Mouse (Mus musculus): Measurements from ENCODE around the gene Chrdl2. TPM values are rescaled to one million over a fixed set of nuclear protein-coding genes. Genes with fewer than 3 reads are reported as not detected.
"Not testable (repeated sequence)": the region's sequence is repeated elsewhere in the genome, so short reads cannot be mapped to it uniquely, and the experiment has no call there.

Gene Chrdl2
- total and polyA plus RNA-seq, 2 experiments from 2014 or later: 0.67 TPM; not detected in 1

GRCm38 (mm10) chr7:99965020-99965841 is 40.7 kb upstream of the Chrdl2 start:
- ATAC-seq: peak; percentile 86
- H3K9ac ChIP-seq: peak overlapping the region; percentile 57
- no peaks in the 10 kb centered on the region for H3K9me3 ChIP-seq (ENCODE audit: low read length)
- WGBS: 22% methylated on average over 9 of the region's 9 CpGs
- H3K4me3 ChIP-seq (ENCODE audit: low read depth, low read length): peak overlapping the region; percentile 18
- peak overlapping the region; percentile 49 for H3K4me2 ChIP-seq (ENCODE audit: low read depth)
- no peaks in the 10 kb centered on the region for H3K27me3 ChIP-seq (ENCODE audit: insufficient read depth, low read length)
- TF ChIP-seq CTCF (IDR thresholded peaks at IDR 0.05; ENCODE audit: low read depth): no peak
- peak; percentile 86 for DNase-seq
- peaks cover 45% of the 10 kb centered on the region for H3K4me1 ChIP-seq (ENCODE audit: insufficient read depth)
- no peaks in the 10 kb centered on the region for H3K36me3 ChIP-seq (ENCODE audit: insufficient read depth)
- H3K27ac ChIP-seq (ENCODE audit: low read depth, low read length): peak overlapping the region; percentile 97

GRCm38 (mm10) chr7:99966011-99966721 is 39.8 kb upstream of the Chrdl2 start:
- TF ChIP-seq CTCF (IDR thresholded peaks at IDR 0.05; ENCODE audit: low read depth): no peak
- 34% methylated on average over 9 of the region's 9 CpGs for WGBS
- H3K9ac ChIP-seq: peak overlapping the region; percentile 57
- H3K4me1 ChIP-seq (ENCODE audit: insufficient read depth): peaks cover 45% of the 10 kb centered on the region
- DNase-seq (peak; percentile 54), ATAC-seq (peak; percentile 44)
- no peaks in the 10 kb centered on the region for H3K27me3 ChIP-seq (ENCODE audit: insufficient read depth, low read length)
- no peaks in the 10 kb centered on the region for H3K9me3 ChIP-seq (ENCODE audit: low read length)
- H3K27ac ChIP-seq (ENCODE audit: low read depth, low read length): peak overlapping the region; percentile 97
- no peak overlapping the region for H3K4me2 ChIP-seq (ENCODE audit: low read depth)
- no peaks in the 10 kb centered on the region for H3K36me3 ChIP-seq (ENCODE audit: insufficient read depth)
- H3K4me3 ChIP-seq (ENCODE audit: low read depth, low read length): no peak overlapping the region

GRCm38 (mm10) chr7:99969151-99969550 is 36.8 kb upstream of the Chrdl2 start:
- no peaks in the 10 kb centered on the region for H3K36me3 ChIP-seq (ENCODE audit: insufficient read depth)
- 74% methylated on average over 4 of the region's 4 CpGs for WGBS
- no peaks in the 10 kb centered on the region for H3K9me3 ChIP-seq (ENCODE audit: low read length)
- H3K9ac ChIP-seq: no peak overlapping the region
- H3K4me2 ChIP-seq (ENCODE audit: low read depth): no peak overlapping the region
- H3K27ac ChIP-seq (ENCODE audit: low read depth, low read length): 0 out of 2 replicates have a peak overlapping the region, but pooled peaks have one; percentile 10
- no peak for TF ChIP-seq CTCF (IDR thresholded peaks at IDR 0.05; ENCODE audit: low read depth)
- ATAC-seq (no peak), DNase-seq (no peak)
- no peak overlapping the region for H3K4me3 ChIP-seq (ENCODE audit: low read depth, low read length)
- no peaks in the 10 kb centered on the region for H3K27me3 ChIP-seq (ENCODE audit: insufficient read depth, low read length)
- H3K4me1 ChIP-seq (ENCODE audit: insufficient read depth): peaks cover 35% of the 10 kb centered on the region

- no peak overlapping the region for H3K9ac ChIP-seq
- no peak overlapping the region for H3K4me2 ChIP-seq (ENCODE audit: low read depth)
- no peak overlapping the region for H3K27ac ChIP-seq (ENCODE audit: low read depth, low read length)
- no peak for DNase-seq
- H3K36me3 ChIP-seq (ENCODE audit: insufficient read depth): no peaks in the 10 kb centered on the region
- no peak overlapping the region for H3K4me3 ChIP-seq (ENCODE audit: low read depth, low read length)
- no peak for TF ChIP-seq CTCF (IDR thresholded peaks at IDR 0.05; ENCODE audit: low read depth)
- WGBS: 61% methylated on average over 2 of the region's 2 CpGs
- H3K9me3 ChIP-seq (ENCODE audit: low read length): no peaks in the 10 kb centered on the region
- no peaks in the 10 kb centered on the region for H3K27me3 ChIP-seq (ENCODE audit: insufficient read depth, low read length)
- ATAC-seq: no peak
- peaks cover 13% of the 10 kb centered on the region; the same call in 1 of the 2 replicates for H3K4me1 ChIP-seq (ENCODE audit: insufficient read depth)
These were observed 34.0 kb upstream of the Chrdl2 start for GRCm38 (mm10) chr7:99971926-99972325.

GRCm38 (mm10) chr7:99972912-99973311 is 33.1 kb upstream of the Chrdl2 start:
- not testable (repeated sequence) for H3K4me1 ChIP-seq (ENCODE audit: insufficient read depth); H3K9me3 ChIP-seq (ENCODE audit: low read length); H3K27me3 ChIP-seq (ENCODE audit: insufficient read depth, low read length); H3K9ac ChIP-seq; H3K36me3 ChIP-seq (ENCODE audit: insufficient read depth); ATAC-seq; DNase-seq; H3K27ac ChIP-seq (ENCODE audit: low read depth, low read length); H3K4me3 ChIP-seq (ENCODE audit: low read depth, low read length); H3K4me2 ChIP-seq (ENCODE audit: low read depth)
- WGBS: 83% methylated on average over 3 of the region's 3 CpGs

- Histone ChIP-seq H3K27ac (ENCODE audit: low read depth, low read length) (peak overlapping the region; percentile 1; the same call in 1 of the 2 replicates), H3K4me1 (ENCODE audit: insufficient read depth) (0 out of 2 replicates have a peak, but pooled peaks cover 6% of the 10 kb centered on the region), H3K9ac (no peak overlapping the region), H3K9me3 (ENCODE audit: low read length) (no peaks in the 10 kb centered on the region), H3K27me3 (ENCODE audit: insufficient read depth, low read length) (no peaks in the 10 kb centered on the region), H3K4me3 (ENCODE audit: low read depth, low read length) (no peak overlapping the region), H3K36me3 (ENCODE audit: insufficient read depth) (no peaks in the 10 kb centered on the region), H3K4me2 (ENCODE audit: low read depth) (no peak overlapping the region)
- TF ChIP-seq CTCF (IDR thresholded peaks at IDR 0.05; ENCODE audit: low read depth): no peak
- no peak for ATAC-seq
- 79% methylated on average over 10 of the region's 10 CpGs for WGBS
- no peak for DNase-seq
These were observed 31.6 kb upstream of the Chrdl2 start for GRCm38 (mm10) chr7:99974208-99974970.

Measured in forebrain, postnatal 0 days (tissue).